Mouse (Mus musculus): ENCODE data around the gene Adra2c.

Adra2c gene

DNA sequence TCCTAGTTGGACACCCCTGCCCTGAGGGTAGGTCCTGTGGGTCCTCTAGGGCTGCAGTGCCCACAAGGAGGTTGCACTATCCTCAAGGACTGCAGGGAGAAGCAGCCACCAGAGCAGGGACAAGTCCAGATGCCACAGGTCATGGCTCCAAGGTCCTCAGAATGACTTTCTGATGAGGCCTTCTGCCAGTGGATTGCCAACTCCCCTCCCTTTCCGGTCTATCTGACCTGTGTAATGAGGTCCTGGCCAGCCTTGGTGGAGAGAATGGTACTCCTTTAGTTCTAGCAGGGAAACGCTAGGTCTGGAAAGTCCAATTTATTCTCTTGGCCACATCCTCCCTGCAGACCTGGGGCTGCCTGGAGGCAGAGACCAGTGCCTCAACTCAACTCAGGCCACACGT lies at the start of gene Adra2c:
Adra2c (plus strand) TSS at position 301 of the 400 bp plus-strand sequence.
- no peak for DNase-seq (ENCODE audit: low read depth in 1 of 2, low spot score in 2 of 2)

DNA sequence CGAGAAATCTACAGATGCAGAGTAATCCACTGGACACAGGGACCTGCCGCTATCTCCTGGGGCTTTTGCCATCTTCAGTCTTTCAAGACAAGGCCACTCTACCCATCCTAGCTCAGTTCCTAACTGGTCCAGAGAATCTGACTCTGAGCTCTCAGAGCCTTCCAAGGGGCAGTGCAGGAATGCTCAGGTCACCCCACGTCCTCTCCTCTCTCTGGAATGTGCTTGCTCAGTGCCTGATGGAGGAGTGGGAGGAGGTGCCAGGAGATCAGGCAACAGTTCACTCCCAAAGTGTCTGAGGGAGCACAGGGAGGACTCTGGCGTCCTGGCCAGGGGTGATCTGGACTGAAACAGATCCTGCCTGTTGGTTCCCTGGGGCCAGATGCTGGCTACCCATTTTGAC lies 45.0 kb upstream of the Adra2c start:
- no peak for DNase-seq (ENCODE audit: low read depth in 1 of 2, low spot score in 2 of 2)

DNA sequence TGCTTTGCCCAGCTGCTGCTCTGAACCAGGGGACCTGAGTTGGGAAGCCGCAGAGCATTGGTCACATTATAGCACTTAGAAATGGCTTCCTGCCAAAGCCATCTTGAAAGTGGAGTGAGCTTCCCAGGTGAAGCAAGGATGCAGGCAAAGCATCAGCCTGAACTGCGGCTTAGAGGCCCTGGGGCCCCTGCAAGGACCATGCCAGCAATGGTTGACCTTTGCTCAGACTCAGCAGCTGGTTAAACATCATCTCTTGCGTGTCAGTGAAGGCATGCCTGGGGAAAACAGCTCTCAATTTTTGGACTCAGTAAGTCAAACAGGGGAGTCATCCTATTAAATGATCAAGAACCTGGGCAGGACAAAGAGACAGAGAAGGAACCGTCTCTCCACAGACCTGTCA lies 40.4 kb upstream of the Adra2c start:
- no peak for DNase-seq (ENCODE audit: low read depth in 1 of 2, low spot score in 2 of 2)

DNA sequence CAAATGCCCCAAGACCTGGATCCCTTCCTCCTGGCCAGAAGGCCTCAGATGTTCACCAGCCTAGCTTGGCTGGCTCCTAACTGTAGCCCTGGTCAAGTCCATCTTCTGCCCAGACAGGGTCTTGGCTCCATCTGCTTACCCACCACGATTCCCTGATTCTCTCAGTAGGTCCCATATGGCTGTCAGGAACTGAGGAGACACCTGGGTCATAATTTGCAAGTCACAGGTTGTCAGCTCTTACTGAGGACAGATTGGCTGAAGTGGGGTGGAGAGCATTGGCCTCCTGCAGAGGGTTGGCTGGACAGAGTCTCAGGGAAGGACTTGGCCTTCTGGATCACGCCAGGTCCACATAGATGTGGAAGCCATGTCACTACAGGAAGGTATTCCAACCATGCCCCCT lies 39.5 kb upstream of the Adra2c start:
- DNase-seq (ENCODE audit: low read depth in 1 of 2, low spot score in 2 of 2), result no peak

DNA sequence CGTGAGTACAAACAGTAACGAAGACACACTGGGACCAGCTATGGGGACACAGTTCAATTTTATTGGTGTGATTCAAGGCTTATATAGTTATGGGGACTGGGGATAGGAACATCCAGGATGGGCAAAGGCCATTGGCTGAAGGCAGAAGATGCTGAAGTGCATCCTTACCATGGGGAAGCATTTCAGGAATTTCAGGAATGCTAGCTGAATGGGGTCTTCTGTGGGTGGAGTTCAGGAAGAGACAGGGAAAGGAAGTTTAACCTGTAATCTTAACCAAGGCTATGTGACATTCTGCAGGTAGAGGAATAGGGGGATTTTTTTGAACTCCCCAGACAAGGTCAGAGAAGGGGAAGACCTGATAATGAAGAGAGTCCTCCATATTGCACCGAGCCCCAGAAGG lies 36.6 kb upstream of the Adra2c start:
- DNase-seq (ENCODE audit: low read depth in 1 of 2, low spot score in 2 of 2), result no peak

DNA sequence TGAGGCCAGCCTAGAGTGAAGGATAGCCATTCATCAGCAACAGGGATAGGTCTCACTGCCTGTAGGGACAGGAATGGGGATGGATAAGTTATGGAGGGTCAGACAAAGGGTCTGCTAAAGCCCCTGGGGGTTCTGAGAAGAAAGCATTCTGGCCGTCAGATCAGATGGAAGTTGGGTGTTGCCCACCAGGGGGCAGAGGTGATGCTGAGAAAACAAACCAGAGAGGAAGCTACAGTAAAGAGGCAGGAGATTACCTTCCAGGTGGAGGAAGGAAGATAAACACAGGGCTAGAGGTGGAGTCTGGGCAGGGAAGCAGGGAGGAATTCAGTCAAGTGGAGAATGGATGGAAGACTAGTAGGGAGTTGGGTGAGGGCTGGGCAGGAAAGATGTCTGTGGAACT lies 33.9 kb upstream of the Adra2c start:
- DNase-seq (ENCODE audit: low read depth in 1 of 2, low spot score in 2 of 2), result no peak

DNA sequence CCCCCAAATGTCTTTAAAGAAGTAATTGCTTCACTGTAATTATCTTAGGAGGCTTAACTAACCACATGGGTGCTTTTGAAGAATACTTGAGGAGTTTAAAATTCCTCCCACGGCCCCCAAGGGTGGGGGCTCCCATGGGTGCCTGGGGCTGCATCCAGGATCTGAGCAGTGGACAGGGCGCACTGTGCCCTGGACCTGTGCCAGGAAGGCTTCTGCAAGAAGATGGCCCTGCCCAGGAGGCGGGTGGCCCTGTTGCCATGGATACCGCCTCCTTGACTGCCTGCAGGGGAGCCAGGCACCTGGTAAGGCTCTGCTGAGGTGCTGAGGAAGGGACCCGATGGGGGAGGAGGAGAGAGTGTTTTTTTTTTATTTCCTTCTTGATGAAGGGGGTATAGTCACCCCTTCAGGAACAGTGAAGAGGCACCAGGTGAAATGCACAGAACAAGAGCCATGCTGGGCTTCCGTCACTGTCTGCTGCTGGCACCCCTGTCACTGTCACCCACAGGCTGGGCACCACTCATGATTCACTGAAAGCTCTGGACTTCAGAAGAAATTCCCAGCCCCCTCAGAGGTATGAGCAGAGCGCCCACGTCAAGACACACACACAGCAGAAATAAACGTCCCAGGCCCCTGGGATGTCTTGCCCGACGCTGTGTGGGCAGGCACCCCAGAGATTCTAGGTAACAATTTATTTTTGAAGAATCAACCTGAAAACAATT lies 32.4 kb upstream of the Adra2c start:
- no peak for DNase-seq (ENCODE audit: low read depth in 1 of 2, low spot score in 2 of 2)

DNA sequence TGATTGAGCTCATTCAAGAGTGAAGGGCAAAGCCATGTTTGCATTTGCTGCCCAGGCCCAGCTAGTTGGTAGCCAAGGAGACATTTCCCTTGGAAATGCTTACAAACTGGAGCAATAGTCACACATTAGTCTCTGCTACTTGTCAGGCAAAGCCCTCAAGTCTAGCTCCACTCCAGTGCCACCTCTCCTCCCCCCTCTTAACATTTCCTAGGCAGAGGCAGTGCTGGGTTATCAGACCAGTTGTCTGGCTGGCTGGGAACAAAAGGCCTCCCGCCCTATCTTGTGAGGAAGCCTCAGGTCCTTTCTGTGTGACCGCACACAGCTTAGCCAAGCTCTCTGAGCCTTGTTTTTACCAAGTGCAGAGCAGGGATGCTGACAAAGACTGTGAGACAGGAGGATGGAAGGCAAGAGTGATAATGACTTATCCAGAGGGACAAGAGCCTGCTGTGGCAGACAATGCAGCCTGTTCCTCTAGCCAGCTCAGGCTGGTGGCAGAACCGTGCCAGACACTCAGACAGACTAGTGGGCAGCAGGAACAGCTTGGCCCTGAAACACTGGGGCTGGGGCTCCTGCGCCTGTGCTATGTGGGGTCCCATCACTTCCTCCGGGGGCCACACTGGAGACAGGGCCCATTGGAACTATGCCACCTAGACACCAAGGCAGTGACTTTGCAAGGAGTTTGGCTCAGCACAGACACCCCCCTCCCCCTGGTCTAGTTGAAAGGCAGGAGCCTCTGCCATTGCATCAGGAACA lies 23.0 kb upstream of the Adra2c start:
- no peak for DNase-seq (ENCODE audit: low read depth in 1 of 2, low spot score in 2 of 2)

DNA sequence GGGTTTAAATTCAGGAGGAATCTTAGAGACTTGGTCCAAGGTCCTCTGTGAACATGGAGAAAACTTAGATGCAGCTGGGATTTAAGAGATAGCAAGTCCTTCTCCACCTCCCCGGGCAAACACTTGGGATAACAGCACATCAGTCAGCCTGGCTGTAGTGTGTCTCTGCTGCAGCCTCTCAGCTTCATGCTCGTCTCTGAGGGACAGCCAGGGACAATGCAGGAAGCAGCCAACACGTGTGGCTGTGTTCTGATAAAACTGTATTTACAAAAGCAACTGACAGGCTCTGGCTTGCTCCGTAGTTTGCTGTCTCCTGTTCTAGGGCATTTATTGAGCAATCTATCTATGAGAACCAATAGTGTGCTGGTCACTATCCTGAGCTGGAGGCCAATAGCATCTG lies 14.4 kb upstream of the Adra2c start:
- no peak for DNase-seq (ENCODE audit: low read depth in 1 of 2, low spot score in 2 of 2)

DNA sequence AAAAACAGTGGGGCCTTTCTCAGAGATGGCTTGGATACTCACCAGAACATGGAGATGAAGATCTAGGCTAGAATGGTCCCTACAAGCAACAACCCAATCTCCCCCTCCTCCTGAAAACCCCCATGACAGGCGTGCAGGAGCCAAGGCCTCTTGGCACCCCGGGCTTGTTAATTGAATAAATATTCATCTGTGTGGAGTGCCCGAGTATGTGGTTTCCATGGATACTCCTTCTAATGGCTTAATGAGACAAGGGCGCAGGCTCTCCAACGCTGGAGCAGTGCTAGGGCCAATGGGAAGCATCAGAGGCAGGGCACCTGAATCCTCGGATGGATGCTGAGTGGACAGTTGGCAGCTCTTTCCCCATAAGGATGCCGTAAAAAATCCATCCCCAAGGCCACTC lies 10.6 kb upstream of the Adra2c start:
- DNase-seq (ENCODE audit: low read depth in 1 of 2, low spot score in 2 of 2), result no peak

DNA sequence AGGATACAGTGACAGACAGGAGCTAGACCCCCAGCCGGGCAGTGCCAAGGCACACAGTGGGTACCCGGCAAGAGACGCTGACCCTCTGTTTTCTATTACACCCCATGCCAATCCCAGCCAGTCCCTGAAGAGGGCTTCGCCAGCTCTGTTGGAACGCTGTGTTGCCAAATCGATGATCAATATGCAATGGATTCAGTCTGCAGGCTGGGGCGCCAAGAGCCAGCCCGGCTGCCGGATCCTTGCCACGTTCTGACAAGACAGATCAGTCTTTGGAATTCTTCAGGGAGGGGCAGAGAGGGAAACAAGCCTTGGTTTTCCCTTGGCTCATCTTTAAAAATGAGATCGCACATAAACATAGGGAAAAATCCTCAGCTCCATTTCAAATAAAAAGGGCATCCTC lies 2.8 kb upstream of the Adra2c start:
- no peak for DNase-seq (ENCODE audit: low read depth in 1 of 2, low spot score in 2 of 2)

DNA sequence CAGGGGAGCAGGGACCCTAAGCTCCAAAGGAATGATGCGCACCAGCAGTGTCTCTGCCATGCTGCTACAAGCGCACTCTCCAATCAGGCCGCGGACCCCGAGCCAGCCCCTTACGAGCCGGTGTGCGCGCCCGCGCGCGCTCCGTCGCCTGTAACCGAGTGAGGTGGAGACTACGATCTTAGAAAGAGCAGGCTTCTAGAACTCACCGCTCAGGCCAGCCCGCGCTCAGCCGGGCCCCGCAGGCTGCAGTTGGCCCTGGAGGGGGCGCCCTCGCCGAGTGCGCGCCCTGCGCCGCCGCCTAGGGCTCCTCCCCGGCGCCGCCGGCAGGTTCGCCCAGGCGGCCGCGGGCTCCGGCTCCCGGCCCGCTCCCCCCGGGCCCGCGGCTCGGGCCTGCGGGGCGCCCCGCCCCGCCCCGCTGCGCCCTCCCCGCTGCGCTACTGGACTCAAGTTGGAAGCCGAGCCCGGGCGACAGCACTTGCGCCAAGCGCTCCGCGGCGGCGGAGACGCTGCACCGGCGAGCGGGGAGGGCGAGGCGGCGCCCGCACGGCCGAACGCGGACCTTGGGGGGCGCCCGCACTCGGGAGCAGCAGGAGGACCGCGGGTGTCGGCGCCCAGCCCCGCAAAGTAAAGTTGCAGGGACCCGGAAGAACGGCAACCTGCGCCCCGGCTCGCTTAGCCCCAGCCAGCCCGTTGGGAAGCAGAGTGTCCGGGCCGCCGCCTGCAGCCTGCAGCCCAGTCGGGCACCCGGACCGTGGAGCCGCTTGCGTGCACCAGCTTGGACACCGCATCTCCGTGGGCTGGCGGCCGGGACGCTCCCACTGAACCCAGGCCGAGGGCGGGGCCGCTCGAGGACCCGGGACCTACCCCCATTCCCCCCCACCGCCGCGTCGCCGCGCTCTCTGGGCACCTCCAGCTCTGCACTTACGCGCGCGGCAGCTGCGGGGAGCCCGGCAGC lies 899 bp downstream of the Adra2c start:
- DNase-seq (ENCODE audit: low read depth in 1 of 2, low spot score in 2 of 2), result no peak

DNA sequence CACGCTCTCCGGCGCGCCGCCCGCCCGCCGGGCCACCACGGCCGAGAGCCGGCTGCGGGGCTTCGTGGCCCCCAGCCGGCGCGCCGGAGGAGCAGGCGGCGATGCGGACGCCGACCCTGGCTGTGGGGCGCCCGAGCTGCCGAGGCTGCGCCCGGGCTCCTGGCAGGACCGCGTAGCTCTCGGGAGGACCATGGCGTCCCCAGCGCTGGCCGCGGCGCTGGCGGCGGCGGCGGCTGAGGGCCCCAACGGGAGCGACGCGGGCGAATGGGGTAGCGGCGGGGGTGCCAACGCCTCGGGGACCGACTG lies 1.5 kb downstream of the Adra2c start:
- no peak for DNase-seq (ENCODE audit: low read depth in 1 of 2, low spot score in 2 of 2)

DNA sequence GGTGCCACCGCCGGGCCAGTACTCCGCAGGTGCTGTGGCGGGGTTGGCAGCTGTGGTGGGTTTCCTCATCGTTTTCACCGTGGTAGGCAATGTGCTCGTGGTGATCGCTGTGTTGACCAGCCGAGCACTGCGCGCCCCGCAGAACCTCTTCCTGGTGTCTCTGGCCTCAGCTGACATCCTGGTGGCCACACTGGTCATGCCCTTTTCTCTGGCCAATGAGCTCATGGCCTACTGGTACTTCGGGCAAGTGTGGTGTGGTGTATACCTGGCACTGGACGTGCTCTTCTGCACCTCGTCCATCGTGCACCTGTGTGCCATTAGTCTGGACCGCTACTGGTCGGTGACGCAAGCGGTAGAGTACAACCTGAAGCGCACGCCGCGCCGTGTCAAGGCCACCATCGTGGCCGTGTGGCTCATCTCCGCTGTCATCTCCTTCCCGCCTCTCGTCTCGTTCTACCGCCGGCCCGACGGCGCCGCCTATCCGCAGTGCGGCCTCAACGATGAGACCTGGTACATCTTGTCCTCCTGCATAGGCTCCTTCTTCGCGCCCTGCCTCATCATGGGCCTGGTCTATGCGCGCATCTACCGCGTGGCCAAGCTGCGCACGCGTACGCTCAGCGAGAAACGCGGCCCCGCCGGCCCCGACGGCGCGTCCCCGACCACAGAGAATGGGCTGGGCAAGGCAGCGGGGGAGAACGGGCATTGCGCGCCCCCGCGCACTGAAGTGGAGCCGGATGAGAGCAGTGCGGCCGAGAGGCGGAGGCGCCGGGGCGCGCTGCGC lies 2.1 kb downstream of the Adra2c start:
- no peak for DNase-seq (ENCODE audit: low read depth in 1 of 2, low spot score in 2 of 2)

DNA sequence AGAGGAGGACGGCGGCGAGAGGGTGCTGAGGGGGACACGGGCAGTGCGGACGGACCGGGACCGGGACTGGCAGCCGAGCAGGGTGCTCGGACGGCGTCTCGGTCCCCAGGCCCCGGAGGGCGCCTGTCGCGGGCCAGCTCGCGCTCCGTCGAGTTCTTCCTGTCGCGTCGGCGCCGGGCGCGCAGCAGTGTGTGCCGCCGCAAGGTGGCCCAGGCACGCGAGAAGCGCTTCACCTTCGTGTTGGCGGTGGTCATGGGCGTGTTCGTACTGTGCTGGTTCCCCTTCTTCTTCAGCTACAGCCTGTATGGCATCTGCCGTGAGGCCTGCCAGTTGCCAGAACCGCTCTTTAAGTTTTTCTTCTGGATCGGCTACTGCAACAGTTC lies 2.7 kb downstream of the Adra2c start:
- DNase-seq (ENCODE audit: low read depth in 1 of 2, low spot score in 2 of 2), result no peak

DNA sequence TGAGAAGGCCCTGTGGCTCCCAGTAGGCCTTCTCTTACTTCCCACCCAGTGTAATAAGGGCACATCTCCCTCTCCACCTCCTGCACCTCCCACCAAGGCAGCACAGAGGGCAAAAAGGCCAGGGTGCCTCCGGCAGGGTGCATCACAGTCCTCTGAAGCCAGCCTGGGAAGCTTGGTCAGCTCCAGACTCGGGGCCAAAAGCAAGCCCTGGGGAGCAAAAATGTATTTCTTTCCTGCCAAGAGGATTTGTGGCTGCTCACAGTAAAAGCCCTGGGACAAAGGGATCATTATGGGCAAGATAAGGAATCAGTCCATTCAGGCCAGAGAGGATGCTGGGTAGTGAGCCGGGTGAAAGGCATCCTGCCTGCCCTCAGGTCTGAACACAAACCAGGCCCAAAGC lies 7.2 kb downstream of the Adra2c start:
- no peak for DNase-seq (ENCODE audit: low read depth in 1 of 2, low spot score in 2 of 2)

DNA sequence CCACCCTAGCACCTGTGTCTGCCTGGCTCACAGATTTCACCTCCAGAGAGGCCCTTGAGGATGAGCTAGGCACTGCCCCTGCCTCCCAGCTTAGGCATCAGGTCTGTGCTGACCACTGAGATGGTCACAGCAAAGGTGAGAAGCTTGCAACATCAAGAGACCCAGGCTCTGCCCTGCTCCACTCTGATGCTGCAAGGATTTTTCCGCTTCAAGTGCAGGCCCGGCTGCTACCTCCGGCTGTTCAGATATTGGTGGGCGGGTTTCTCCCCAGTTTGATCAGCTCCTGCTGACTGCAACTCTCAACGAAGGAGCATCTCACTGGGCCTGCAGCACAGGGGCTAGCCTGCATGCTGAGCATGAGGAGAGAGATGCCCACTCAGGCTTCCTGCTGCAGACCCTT lies 8.1 kb downstream of the Adra2c start:
- DNase-seq (ENCODE audit: low read depth in 1 of 2, low spot score in 2 of 2), result no peak

DNA sequence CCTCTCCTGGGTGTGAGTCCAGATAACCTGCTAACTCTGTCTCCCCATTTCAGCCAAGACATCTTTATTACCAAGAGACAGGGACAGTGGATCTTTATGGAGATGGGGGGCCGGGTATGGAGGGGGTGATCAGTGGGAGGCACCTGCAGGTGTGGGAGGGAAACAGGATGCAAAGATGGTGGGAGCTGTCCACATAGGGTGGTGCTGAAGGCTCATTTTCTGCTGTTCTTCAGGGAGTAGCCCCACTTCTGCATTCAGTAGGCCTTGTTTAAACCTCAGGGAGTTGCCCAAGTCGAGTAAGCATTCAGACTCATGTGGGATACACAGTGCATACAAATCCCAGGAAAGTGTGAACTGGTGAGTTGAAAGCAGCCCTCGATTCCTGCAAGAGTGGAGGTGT lies 21.5 kb downstream of the Adra2c start:
- DNase-seq (ENCODE audit: low read depth in 1 of 2, low spot score in 2 of 2), result no peak

DNA sequence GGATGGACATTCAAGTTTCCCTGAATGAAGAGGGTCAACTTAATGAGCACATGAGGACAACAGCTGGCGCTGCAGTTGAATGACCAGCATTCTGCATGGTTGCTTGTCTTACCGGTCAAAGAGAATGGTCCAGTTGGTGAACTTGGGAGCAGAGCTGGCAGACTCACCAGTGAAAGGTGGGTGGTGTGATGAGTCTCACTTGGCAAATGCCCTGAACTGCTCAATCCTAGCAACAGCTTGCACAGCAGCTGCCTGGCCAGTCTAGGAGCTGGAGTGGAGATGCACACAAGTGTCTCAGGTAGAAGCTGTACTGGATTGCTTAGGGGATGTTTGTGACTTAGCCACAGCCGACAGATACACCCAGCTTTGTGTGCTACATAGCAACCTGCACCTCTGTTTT lies 26.1 kb downstream of the Adra2c start:
- DNase-seq (ENCODE audit: low read depth in 1 of 2, low spot score in 2 of 2), result no peak

DNA sequence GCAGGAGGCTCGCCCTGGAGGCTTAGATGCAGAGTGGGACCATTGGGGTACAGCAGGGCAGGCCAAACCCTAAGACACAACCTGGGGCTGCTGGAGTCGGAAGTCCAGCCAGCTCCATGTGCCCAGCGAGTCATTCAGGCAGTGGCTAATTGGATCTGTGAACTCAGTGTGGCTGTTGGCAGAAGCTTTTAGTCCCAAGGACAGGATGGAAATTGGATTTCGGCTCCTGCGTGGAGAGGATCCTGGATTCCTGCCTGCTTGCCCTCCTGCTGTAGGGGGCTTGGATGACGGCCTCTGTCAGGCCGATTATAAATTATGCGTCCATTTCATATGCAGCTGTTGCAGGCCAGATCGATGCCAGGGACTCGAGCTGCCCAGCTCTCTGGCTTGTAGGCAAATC lies 27.2 kb downstream of the Adra2c start:
- no peak for DNase-seq (ENCODE audit: low read depth in 1 of 2, low spot score in 2 of 2)

DNA sequence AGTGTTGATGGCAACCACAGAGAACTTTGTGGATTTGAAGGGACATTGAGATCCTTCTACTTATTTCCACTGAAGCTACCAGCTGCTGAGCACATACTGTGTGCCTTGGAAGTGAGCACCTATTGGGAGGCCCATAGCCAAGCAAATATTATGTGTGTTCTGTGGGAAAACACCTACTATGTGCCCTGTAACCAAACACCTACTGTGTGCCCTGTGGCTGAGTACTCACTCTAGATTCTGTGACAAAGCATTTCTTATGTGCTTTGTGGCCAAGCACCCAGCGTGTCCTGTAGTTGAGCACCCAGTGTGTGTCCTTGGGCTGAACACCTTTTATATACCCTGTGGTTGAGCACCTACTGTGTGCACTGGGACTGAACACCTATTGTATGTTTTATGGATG lies 28.6 kb downstream of the Adra2c start:
- no peak for DNase-seq (ENCODE audit: low read depth in 1 of 2, low spot score in 2 of 2)

All from monocyte, adult 2 months (primary cell).